Mouse (Mus musculus) urinary bladder, adult 2 months (tissue): Measurements from ENCODE around the gene Cdc42ep2. TPM values are rescaled to one million over a fixed set of nuclear protein-coding genes. Genes with fewer than 3 reads are reported as not detected.

ENCODE experiments used
- DNase-seq: peaks from one replicate; pipeline ENCODE4 v3.0.0; 2022; ENCODE audit warnings: low spot score
- polyA plus RNA-seq: library from polyadenylated mRNA; depleted of rRNA; stranded (reverse); fragments of >200 nt; gene quantifications from 2 replicates; pipeline ENCODE4 v1.2.3, GENCODE M21; 2012

The Cdc42ep2 gene
- polyA plus RNA-seq, 1 experiment = 26.2 TPM

- no peak for DNase-seq
Measured at GRCm38 (mm10) chr19:5942581-5942980, 18.0 kb upstream of the Cdc42ep2 start.

GRCm38 (mm10) chr19:5940656-5941055 is 16.0 kb upstream of the Cdc42ep2 start:
- no peak for DNase-seq

- peak; percentile 38 for DNase-seq
Measured at GRCm38 (mm10) chr19:5940173-5940572, 15.6 kb upstream of the Cdc42ep2 start.

- DNase-seq = no peak
Measured at GRCm38 (mm10) chr19:5939715-5940114, 15.1 kb upstream of the Cdc42ep2 start.

GRCm38 (mm10) chr19:5938516-5938915 is 13.9 kb upstream of the Cdc42ep2 start:
- no peak for DNase-seq

DNA sequence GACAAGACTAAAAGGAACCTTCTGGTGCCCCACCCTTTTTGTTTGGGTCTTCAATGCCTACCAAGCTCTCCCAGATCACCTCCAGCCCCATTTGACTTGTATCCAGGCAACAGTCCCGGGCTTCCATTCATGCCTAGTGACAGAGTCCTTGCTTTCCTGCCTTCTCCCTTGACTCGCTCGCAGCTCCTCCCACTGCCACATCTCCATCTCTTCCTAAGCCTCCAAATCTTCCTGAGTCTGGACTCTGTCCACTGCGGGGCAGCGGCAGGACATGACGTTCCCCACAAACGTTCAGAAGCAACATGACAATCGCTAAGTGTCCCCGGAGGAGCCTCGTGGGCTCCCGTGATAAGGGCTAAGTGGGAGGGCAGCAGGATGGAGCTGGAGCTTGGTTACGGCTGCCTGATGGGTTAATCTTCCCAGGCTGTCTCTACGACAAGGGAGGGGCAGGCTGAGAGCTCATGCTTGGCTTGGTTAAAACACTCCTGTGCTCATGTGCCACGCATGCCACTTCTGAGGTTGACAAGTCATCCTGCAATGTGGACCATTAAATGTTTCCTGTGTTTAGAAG is 13.3 kb upstream of the Cdc42ep2 start:
- no peak for DNase-seq

- DNase-seq = no peak
Measured at GRCm38 (mm10) chr19:5937095-5937835, 12.6 kb upstream of the Cdc42ep2 start.

DNA sequence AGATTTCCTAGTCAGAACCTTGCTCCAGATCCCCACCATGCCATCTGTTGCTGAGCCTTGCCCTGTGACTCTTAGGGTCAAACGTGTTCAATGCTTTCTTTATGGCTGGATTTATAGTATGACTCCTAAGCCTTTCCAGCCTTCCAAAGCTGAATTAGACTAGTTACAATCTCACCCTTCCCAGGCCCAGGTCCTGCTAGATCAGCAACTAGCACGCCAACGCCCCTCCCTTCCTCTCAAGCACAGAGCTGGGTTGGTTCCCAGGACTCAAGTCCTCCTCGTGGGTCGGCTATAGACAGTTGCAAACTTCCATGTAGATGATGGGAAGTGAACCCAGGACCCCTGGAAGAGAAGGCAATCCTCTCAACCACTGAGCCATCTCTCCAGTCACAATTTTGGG is 11.1 kb upstream of the Cdc42ep2 start:
- no peak for DNase-seq

DNA sequence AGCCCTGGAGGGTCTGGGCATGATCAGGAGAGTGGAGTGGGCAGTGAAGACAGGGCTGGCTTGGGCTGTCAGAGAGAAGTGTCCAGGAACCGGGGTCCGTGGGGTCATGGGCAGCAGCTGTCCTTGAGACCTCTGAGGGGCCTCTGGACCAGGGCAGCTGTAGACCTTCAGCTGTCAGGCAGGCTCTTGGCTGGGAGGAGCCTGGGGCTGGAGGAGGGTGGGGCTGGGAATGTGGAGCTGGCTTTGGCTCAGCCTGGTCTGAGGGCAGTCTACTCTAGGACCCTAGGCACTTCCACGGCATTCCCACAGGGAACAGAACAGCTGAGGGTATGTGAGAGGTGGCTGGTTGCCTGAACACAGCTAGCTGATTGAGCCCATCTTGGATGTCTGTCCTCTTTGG is 10.7 kb upstream of the Cdc42ep2 start:
- peak; percentile 35 for DNase-seq

DNA sequence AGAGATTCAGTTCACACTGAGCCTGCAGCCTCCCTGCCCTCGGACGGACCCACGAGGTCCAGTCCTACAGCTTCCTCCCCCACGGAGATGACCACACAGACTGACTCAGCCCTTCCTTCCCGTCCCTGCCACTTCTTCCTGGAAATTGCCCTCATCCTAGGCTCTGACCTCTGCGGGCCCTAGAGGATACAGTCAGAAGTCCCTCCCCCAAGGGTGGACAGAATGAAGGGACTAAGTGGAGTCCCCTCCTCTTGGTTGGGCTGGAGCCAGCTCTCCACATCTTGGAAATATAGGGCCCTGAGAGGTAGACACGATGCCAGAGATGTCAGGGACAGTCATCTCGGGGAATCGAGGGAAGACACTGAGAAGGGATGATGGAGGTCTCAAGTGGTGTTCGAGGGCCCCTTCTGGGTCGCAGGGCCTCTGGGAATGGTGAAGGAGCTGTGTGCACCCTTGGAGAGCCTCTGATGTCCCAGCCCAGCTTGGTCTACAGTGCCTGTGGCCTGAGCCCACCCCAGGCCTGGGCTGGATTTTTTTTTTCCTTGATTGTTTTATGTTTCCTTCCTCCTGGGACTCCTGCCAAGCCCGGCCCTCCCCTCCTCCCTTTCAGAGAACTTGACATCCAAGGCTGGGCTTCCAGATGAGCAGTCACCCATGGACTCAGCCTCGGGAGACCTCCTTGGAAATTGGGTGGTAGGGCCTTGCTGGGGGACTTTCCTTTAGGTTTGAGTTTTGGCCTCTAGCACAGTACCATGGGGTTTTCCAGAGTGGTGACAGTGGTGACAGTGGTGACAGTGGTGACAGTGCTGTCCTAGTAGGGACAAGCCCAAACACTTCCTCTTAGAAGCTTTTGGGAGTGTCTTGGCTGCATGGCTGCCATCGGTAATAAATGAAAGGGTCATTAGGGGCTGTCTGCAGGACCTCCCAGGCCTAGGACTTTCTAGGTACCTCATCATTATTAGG is 5.3 kb upstream of the Cdc42ep2 start:
- DNase-seq = no peak

DNA sequence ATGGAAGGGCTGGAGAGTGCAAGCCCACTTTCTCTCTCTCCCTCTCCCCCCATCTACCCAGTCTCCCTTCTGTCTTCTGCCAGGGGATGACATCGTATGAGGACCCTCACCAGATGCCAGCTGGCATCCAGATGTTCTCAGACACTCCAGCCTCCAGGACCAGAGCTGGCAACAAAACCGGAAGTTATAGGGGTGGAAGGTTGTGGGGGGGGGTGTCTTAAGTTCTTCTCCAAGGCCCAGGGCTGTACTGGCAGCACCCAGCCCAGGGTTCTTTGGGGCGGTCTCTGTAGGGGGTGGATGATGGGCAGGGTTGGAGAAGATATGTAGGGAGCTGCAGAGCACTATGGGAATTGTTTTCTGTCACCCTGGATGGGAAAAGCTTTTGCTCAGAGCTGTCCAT is 3.9 kb upstream of the Cdc42ep2 start:
- DNase-seq = no peak

DNA sequence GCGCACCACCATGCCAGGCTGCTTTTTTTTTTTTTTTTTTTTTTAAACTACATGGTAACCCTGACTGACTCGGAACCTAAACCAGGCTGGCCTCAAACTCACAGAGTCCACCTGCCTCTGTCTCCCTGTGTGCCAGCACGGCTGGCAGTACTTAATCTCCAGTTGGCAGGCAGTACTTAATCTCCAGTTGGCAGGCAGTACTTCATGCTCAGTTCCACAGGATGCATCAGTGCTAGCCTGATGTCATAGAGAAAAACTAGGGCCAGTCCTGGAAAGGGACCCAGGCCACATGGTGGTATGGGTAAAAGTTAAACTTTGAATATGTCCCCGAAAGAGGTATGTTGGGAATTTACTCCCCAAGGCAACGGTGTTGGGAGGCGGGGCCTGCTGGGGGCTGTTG is 3.5 kb upstream of the Cdc42ep2 start:
- DNase-seq = no peak

DNA sequence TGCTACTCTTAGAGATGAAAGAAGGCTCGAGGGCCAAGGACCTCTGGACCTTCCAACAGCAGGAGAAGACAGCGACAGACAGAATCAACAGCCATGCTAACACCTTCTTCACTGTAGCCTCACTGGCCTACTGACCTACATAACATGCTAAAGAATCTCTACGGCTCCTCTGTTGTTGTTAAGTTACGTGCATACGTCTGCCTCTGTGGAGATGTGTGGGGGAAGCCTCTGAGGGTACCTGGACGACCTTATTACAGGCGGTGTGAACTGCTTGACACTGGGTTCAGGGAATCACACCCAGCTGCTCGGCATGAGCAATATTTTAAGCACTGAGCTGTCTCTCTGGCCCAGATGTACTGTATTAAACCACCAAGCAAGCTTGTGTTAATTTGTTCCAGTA is 2.9 kb upstream of the Cdc42ep2 start:
- DNase-seq = no peak

- no peak for DNase-seq
Measured at GRCm38 (mm10) chr19:5927026-5927425, 2.4 kb upstream of the Cdc42ep2 start.

DNA sequence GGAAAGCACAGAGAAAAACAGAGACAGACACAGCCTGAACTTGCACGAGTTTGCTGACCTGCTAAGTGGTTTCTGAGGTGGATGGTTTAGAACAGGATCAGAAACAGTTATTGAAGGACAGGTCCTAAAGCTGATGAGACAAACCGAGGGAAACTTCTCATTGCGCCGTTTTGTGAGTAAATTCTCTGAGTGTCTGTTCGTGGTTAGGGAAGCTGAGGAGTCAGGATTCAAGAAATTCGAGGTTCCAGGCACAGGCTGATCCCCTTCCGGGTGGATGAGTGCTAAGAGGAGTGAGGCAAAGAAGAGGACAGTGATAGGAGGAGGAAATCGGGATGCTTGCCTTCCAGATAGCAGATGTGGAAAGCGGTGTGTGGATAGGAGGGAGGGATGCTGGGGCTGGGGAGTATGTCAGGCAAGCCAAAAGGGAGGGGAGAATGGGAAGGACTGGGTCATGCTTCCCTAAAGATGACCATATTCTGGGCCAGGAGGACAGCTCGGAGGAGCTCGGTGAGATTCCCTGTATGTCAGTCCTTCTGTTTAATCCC is 767 bp upstream of the Cdc42ep2 start:
- no peak for DNase-seq

DNA sequence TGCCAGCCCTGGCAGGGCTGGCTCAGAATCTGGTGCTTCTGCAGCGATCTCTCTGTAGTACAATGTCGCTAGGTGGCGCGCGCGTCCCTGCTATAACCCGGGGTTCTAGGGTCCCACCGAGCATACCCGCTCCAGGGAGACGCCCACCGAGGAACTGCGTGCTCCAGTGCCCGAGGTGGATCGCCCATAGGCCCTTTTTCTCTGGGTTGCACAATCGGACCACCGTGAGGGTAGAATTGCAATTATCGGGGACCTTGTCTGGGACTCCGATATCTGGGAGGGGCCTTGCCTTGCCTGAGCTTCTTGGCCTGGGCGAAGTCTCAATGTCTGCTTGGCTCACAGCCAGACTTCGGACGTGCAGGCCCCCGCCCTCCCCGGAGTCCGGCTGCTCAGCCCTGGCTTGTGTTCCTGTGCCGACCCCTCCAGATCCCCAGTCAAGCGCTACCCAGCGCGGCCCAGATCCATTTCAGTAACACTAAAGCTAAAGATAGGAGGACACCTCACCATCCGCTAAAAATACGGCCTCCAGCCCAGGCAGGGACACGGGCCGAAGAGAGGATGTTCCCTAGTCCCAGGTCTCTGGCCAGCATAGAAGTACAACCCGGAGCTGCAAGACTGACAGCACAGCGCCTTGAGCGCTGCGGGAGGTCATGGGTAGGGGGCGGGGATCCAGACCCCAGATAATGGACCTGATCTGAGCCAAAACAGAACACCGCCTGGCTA is 465 bp downstream of the Cdc42ep2 start:
- DNase-seq = peak; percentile 75

GRCm38 (mm10) chr19:5922963-5923362 is 1.7 kb downstream of the Cdc42ep2 start:
- DNase-seq = no peak

GRCm38 (mm10) chr19:5922119-5922942 is 2.3 kb downstream of the Cdc42ep2 start:
- no peak for DNase-seq

- no peak for DNase-seq
Measured at GRCm38 (mm10) chr19:5921715-5922114, 2.9 kb downstream of the Cdc42ep2 start.

- no peak for DNase-seq
Measured at GRCm38 (mm10) chr19:5913007-5913719, 11.5 kb downstream of the Cdc42ep2 start, which contains the start of gene Dpf2. Dpf2 (minus strand) TSS chr19:5913010.
